Mouse (Mus musculus) heart, embryonic 13.5 days (tissue): ENCODE measurements around the gene Thop1. TPM values are rescaled to one million over a fixed set of nuclear protein-coding genes. Genes with fewer than 3 reads are reported as not detected.
A peak's percentile ranks its signal among the peaks of the same experiment; 100 is the strongest.
"Not testable (repeated sequence)": the region's sequence is repeated elsewhere in the genome, so short reads cannot be mapped to it uniquely, and the experiment has no call there.

Experiments used
- ATAC-seq: fragments of 200-750 bp; cut with Nextera tagmentation; 2 replicates; pipeline ENCODE4 v1.8.0; 2017; ENCODE audit warnings: moderate TSS enrichment; ENCODE audit not compliant: insufficient number of reproducible peaks, low FRiP score, low TSS enrichment; ENCODE audit errors: extremely low read depth
- H3K27ac ChIP-seq: fragments of 300-500 bp; sonication (generic); replicated peaks from 2 replicates; pipeline ENCODE4 v1.5.1; 2015; ENCODE audit warnings: moderate library complexity, mild to moderate bottlenecking, inconsistent platforms
- H3K27me3 ChIP-seq: fragments of 300-500 bp; sonication (generic); replicated peaks from 2 replicates; pipeline ENCODE4 v1.6.1; 2015; ENCODE audit warnings: mild to moderate bottlenecking, inconsistent platforms
- H3K36me3 ChIP-seq: fragments of 300-500 bp; sonication (generic); 2 replicates; pipeline ENCODE4 v1.6.1; 2015; ENCODE audit warnings: mild to moderate bottlenecking, inconsistent platforms
- H3K4me1 ChIP-seq: fragments of 300-500 bp; sonication (generic); 2 replicates; pipeline ENCODE4 v1.6.1; 2015; ENCODE audit warnings: inconsistent platforms
- H3K4me2 ChIP-seq: fragments of 300-500 bp; sonication (generic); 2 replicates; pipeline ENCODE4 v1.6.1; 2015; ENCODE audit warnings: inconsistent platforms, mild to moderate bottlenecking, moderate library complexity
- H3K4me3 ChIP-seq: fragments of 300-500 bp; sonication (generic); 2 replicates; pipeline ENCODE4 v1.5.1; 2015; ENCODE audit warnings: moderate library complexity, mild to moderate bottlenecking, inconsistent platforms
- H3K9ac ChIP-seq: fragments of 300-500 bp; sonication (generic); 2 replicates; pipeline ENCODE4 v1.6.1; 2015; ENCODE audit warnings: inconsistent platforms, mild to moderate bottlenecking, moderate library complexity
- H3K9me3 ChIP-seq: fragments of 300-500 bp; sonication (generic); 2 replicates; pipeline ENCODE4 v1.6.1; 2016; ENCODE audit warnings: inconsistent platforms
- WGBS: fragments of 180-500 bp; shearing (Covaris S2); methylation state at CpG from one replicate; pipeline ENCODE4 v1.1.7; 2015; ENCODE audit warnings: mixed read lengths; 5-methylcytosine and 5-hydroxymethylcytosine counted together
- polyA plus RNA-seq: library from polyadenylated mRNA; unstranded; fragments of >200 nt; fragmentation: Nextera tagmentation; extraction: Ambion mirVana; gene quantifications from 2 replicates; pipeline ENCODE4 v1.2.1, GENCODE M21; 2015

Gene Thop1
- polyA plus RNA-seq, 1 experiment from 2014 or later: 29.1 TPM

DNA sequence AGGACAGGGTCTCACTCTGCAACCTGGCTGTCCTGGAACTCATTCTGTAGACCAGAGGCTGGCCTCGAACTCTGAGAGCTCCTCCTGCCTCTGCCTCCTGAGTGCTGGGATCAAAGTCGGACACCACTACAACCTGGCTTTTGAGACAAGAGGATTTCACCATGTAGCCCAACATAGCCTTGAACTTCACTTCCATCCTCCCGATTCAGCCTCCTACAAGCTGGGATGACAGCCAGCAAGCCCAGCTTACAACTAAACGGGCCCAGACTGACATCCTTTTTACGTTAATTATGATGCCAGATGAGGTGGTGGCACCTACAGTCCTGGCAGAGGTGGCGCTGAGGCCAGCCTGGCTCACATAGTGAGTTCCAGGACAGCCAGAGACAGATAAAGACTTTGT lies 10.9 kb upstream of the Thop1 start:
- Histone ChIP-seq H3K27me3 (no peaks in the 10 kb centered on the region), H3K36me3 (peaks cover 6% of the 10 kb centered on the region; the same call in 1 of the 2 replicates), H3K4me3 (peak overlapping the region; percentile 92), H3K27ac (no peak overlapping the region), H3K4me2 (peak overlapping the region; percentile 93), H3K4me1 (peaks cover 39% of the 10 kb centered on the region), H3K9me3 (no peaks in the 10 kb centered on the region), H3K9ac (peak overlapping the region; percentile 97)
- 87% methylated on average over 6 of the region's 6 CpGs for WGBS
- ATAC-seq: no peak

DNA sequence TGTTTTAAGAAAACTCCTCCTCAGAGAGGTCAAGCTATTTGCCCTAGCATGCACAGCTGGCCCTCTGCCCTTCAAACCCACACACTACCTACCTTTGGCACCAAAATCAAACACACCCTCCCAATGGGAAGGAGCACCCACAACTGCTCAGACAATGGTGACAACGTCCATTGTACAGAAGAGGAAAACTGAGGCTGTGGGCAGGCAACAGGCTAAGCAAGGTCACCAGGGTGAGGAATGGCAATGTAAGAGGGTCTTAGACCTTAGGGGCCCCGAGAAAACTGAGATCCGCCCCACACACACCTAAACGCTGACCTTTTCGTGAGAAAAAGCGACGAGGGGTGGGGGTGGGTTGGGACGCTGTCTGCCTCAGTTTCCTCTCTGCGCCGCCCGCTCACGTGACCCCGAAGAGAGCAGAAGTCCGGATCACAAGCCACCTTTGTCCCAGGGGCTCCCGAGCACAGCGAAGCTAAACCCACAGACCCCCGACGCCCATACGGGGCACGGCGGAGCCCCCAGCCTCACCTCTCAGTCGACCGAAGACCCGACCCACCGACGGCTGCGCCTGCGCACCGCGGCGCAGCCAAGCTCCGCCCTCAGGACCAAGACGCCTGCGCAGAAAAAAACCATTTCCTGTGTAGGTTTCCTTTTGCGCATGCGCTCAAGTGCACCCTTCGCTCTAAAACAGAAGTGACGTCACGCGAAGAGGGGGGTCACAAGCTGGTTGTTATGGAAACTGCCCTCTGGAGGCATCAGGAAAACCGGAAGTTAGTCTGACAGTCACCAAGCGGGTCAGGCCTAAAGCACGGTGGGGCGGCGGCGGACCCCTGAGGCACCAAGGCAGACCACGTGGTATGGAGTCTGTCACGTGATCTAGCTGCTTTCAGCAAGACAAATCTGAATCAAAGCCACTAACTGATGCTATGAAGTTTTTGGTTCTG lies 10.0 kb upstream of the Thop1 start, which contains the start of gene Sgta:
TSS of gene Sgta (minus strand) at position 579 of the 941 bp plus-strand sequence.
- Histone ChIP-seq H3K9me3 (no peaks in the 10 kb centered on the region), H3K27ac (peak within 1 kb of the TSS; percentile 61), H3K27me3 (no peaks in the 10 kb centered on the region), H3K4me1 (peaks cover 36% of the 10 kb centered on the region), H3K4me2 (peak within 1 kb of the TSS; percentile 93), H3K4me3 (peak within 1 kb of the TSS; percentile 92), H3K9ac (peak within 1 kb of the TSS; percentile 97), H3K36me3 (peaks cover 6% of the 10 kb centered on the region; the same call in 1 of the 2 replicates)
- ATAC-seq: peak; percentile 89
- WGBS: under 1% methylated on average over 48 of the region's 48 CpGs

DNA sequence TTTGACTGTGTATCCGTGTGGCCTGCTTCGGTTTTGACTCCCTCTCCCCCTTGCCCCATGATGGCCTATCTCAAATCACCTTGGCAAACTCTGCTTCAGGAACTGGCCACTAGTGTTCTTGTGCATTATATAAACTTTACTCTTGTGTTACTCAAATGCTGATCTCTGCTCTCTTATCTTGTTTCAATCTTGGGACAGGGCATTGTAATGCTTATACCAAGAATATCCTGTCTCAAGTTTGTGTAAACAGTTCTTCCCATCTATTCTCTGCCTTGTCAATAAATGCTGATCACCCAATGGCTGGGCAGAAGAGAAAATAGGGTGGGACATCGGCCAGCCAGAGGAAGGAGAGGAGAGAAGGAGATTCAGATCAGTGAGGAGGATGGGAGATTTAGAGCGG lies 7.1 kb upstream of the Thop1 start:
- no peak overlapping the region for H3K4me2 ChIP-seq
- H3K4me3 ChIP-seq: no peak overlapping the region
- H3K27me3 ChIP-seq: no peaks in the 10 kb centered on the region
- WGBS: 58% methylated on average over 4 of the region's 4 CpGs
- no peak for ATAC-seq
- H3K9me3 ChIP-seq: no peaks in the 10 kb centered on the region
- H3K9ac ChIP-seq: no peak overlapping the region
- H3K36me3 ChIP-seq: no peaks in the 10 kb centered on the region
- H3K27ac ChIP-seq: no peak overlapping the region
- peaks cover 20% of the 10 kb centered on the region for H3K4me1 ChIP-seq

DNA sequence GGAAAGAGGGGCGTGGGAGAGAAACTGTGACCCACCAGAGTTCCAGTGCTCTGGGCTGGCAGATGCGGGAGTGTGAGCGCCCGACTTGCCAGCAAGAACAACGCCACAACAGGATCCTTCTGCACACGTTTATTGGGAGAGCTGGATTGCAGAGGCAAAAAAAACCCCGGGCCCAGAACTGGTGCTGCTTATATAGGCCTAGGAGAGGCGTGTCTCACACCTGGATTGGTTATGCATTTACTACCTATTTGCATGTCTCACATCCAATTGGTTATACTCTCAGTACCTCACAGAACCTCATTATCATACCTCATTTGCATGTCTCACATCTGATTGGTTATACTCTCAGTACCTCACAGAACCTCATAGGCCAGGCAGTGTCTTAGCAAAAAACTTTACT lies 5.3 kb upstream of the Thop1 start:
- not testable (repeated sequence) for H3K9me3 ChIP-seq, H3K4me3 ChIP-seq, H3K9ac ChIP-seq, ATAC-seq, H3K36me3 ChIP-seq, H3K4me2 ChIP-seq, H3K27me3 ChIP-seq, H3K27ac ChIP-seq, H3K4me1 ChIP-seq
- WGBS: 77% methylated on average over 8 of the region's 8 CpGs

DNA sequence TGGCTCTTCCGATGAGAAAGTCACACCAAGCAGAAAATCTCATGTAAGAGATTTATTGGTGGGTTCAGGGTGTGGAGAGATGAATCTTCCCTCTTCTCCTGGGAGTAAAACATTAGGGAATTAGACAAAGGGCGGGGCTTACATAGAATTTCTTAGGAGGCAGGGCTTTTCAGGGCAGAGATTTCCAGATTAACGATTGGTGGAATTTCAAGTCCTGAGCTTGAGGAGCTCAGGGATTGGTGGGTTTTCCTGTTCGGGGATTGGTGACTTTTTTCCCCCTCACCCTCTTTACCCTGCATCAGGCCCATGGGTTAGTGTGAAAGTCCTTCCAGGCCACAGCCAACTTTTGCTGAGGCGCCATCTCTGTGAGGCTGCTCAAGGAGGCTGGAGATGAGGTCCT lies 1.1 kb upstream of the Thop1 start:
- H3K4me3 ChIP-seq: no peak overlapping the region
- H3K9ac ChIP-seq: no peak overlapping the region
- no peaks in the 10 kb centered on the region for H3K9me3 ChIP-seq
- no peak overlapping the region for H3K4me2 ChIP-seq
- no peak for ATAC-seq
- H3K27ac ChIP-seq: no peak overlapping the region
- peaks cover 11% of the 10 kb centered on the region for H3K36me3 ChIP-seq
- WGBS: 62% methylated on average over 5 of the region's 5 CpGs
- no peaks in the 10 kb centered on the region for H3K27me3 ChIP-seq
- H3K4me1 ChIP-seq: peaks cover 12% of the 10 kb centered on the region

DNA sequence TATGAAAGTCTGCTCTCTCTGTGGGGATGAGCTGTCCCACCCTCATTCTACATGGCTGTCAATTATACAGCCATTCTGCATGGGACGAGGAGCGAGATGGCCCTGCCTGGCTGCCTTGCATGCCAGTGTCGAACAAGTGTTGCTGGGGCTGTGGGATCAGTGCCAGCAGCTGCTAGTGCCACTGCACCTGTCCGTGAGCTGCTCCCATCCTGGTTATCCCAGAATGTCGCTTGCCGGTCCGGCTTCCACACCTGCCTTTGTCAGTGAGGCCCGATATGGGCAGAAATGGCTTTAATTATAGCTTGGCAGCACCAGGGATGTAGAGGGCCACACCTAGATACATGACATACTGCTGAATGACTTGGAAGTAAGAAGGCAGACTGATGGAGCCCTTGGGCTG lies 2.5 kb downstream of the Thop1 start:
- Histone ChIP-seq H3K4me3 (no peak overlapping the region), H3K36me3 (peaks cover 36% of the 10 kb centered on the region), H3K27me3 (no peaks in the 10 kb centered on the region), H3K9ac (0 out of 2 replicates have a peak overlapping the region, but pooled peaks have one; percentile 10), H3K9me3 (no peaks in the 10 kb centered on the region), H3K4me2 (no peak overlapping the region), H3K27ac (no peak overlapping the region), H3K4me1 (peaks cover 12% of the 10 kb centered on the region)
- ATAC-seq: no peak
- 87% methylated on average over 8 of the region's 8 CpGs for WGBS

DNA sequence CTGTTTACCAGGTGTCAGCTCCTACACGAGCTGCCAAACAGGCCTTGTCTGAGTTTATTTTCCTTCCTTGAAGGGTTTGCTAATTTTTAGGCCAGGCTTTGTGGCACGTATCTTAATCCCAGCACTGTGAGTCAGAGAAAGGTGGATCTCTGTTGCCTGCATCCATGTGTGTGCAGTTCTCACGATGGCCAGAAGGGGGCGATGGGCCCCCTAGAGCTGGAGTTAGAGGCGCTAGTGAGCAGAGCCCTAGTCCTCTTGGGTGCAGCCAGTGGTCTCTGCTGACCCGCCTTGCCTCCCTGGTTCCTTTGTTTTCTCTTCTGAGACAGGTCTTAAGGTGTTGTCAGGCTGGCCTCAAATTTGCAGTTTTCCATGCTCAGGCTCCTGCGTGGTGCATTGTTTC lies 3.6 kb downstream of the Thop1 start:
- no peaks in the 10 kb centered on the region for H3K27me3 ChIP-seq
- no peak for ATAC-seq
- H3K9me3 ChIP-seq: no peaks in the 10 kb centered on the region
- no peak overlapping the region for H3K9ac ChIP-seq
- H3K36me3 ChIP-seq: peaks cover 48% of the 10 kb centered on the region
- H3K4me1 ChIP-seq: peaks cover 12% of the 10 kb centered on the region
- WGBS: 60% methylated on average over 7 of the region's 7 CpGs
- H3K4me3 ChIP-seq: no peak overlapping the region
- H3K27ac ChIP-seq: no peak overlapping the region
- no peak overlapping the region for H3K4me2 ChIP-seq

DNA sequence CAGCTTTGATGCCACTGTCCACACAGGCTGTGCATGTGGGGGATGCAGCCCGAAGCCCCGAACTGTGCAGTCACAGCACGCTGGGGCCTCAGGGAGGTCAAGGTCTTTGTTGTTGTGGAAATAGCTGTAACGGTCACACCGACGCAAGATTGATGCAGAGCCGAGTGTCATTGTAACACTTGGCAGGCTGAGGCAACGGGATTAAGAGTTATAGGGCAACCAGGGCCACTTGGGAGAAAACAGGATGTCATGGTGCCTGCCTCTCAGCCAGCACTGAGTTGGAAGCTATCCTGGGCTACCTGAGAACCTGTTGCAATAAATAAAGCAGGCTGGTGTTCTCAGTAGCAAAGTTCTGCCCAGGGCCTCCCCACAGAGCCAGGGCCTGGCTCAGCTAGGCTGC lies 5.9 kb downstream of the Thop1 start:
- H3K36me3 ChIP-seq: peaks cover 70% of the 10 kb centered on the region

DNA sequence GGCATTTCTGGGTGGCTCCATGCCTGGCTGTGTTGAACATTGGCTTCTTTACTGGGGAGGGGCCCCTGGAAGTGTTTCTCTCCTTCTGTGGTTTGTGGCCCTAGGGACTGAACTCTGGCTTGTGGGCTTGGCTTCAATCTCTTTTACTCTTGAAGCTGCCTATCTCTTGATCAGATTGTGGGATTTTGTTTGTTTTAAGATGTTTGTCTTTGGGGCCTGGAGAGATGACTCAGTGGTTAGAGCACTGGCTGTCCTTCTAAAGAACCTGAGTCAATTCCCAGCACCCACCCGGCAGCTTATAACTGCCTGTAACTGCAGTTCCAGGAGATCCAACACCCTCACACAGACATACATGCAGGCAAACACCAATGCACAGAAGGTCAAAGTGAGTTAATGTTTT lies 6.5 kb downstream of the Thop1 start:
- Histone ChIP-seq H3K9ac (no peak overlapping the region), H3K27ac (no peak overlapping the region), H3K4me3 (no peak overlapping the region), H3K36me3 (peaks cover 76% of the 10 kb centered on the region), H3K4me2 (no peak overlapping the region), H3K27me3 (no peaks in the 10 kb centered on the region), H3K4me1 (peaks cover under 1% of the 10 kb centered on the region; the same call in 1 of the 2 replicates), H3K9me3 (no peaks in the 10 kb centered on the region)
- ATAC-seq: no peak
- WGBS: 72% methylated on average over 1 of the region's 1 CpGs

More for the DNA sequence above, 5.9 kb downstream of the Thop1 start:
- Histone ChIP-seq H3K9ac (no peak overlapping the region), H3K4me1 (peaks cover 7% of the 10 kb centered on the region), H3K9me3 (no peaks in the 10 kb centered on the region), H3K27me3 (no peaks in the 10 kb centered on the region), H3K27ac (no peak overlapping the region), H3K4me2 (no peak overlapping the region), H3K4me3 (no peak overlapping the region)
- 79% methylated on average over 8 of the region's 8 CpGs for WGBS
- ATAC-seq: no peak

DNA sequence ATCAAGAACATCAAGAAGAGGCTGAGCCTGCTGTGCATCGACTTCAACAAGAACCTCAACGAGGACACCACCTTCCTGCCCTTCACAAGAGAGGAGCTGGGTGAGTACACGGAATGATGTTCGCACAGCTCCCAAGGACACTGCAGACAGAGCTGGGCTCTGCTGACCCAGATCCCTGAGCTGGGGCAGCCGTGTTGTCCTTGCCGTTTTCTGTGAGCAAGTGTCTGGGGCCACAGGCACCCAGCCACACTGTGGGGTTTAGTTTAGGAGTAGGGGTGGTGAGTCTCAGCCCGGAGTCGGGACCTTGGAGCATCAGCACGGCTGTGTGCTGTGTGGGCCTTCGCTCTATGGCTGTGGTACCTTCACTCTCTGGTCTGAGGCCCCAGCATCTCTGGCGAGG lies 8.1 kb downstream of the Thop1 start:
- Histone ChIP-seq H3K36me3 (peaks cover 89% of the 10 kb centered on the region), H3K27ac (no peak overlapping the region), H3K9me3 (no peaks in the 10 kb centered on the region), H3K4me3 (no peak overlapping the region), H3K9ac (no peak overlapping the region), H3K27me3 (no peaks in the 10 kb centered on the region), H3K4me1 (no peaks in the 10 kb centered on the region), H3K4me2 (no peak overlapping the region)
- ATAC-seq: no peak
- 84% methylated on average over 11 of the region's 11 CpGs for WGBS

DNA sequence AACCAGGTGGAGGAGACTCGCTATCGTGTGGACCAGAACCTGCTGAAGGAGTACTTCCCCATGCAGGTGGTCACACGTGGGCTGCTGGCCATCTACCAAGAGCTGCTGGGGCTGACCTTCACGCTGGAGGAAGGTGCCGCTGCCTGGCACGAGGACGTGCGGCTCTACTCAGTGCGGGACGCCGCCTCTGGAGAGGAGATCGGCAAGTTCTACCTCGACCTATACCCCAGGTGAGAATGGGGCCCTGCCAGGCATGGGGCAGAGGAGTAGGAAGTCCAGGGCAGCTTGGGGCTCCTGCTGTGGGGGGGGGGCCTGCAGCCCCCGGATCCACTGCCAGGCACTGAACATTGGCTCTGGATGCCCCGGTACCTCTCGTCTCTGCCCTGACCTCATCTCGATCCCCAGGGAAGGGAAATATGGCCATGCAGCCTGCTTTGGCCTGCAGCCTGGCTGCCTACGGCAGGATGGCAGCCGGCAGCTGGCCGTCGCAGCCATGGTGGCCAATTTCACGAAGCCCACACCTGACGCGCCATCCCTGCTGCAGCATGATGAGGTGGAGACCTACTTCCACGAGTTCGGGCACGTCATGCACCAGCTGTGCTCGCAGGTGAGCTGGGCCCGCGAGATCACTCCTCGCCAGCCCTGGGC lies 10.3 kb downstream of the Thop1 start:
- H3K9me3 ChIP-seq: no peaks in the 10 kb centered on the region
- H3K4me2 ChIP-seq: no peak overlapping the region
- no peak overlapping the region for H3K4me3 ChIP-seq
- H3K27ac ChIP-seq: no peak overlapping the region
- H3K27me3 ChIP-seq: no peaks in the 10 kb centered on the region
- 90% methylated on average over 31 of the region's 31 CpGs for WGBS
- H3K36me3 ChIP-seq: peaks cover 69% of the 10 kb centered on the region
- H3K9ac ChIP-seq: no peak overlapping the region
- no peaks in the 10 kb centered on the region for H3K4me1 ChIP-seq
- no peak for ATAC-seq
